Mouse (Mus musculus): Measurements from ENCODE around the gene Gnas. TPM values are rescaled to one million over a fixed set of nuclear protein-coding genes. Genes with fewer than 3 reads are reported as not detected.

Gene Gnas
- 100 to 1,000 TPM; 711 to 727 TPM for total RNA-seq (2023)

GRCm38 (mm10) chr2:174284011-174284410 lies at the start of gene Gnas:
TSS of gene Gnas (plus strand) at chr2:174284320.

GRCm38 (mm10) chr2:174346612-174346998 lies 62.5 kb downstream of the Gnas start, which contains the start of gene Gm20721:
TSS of gene Gm20721 (minus strand) at chr2:174346712.

Other genes with a start within 250 kb of the Gnas start
- 10 to 100 TPM; 69.1 to 79.7 TPM for gene Stx16, start 208.0 kb upstream of the Gnas start, total RNA-seq (2023)
- 10 to 100 TPM; 80.3 to 92.7 TPM for gene Npepl1, start 174.0 kb upstream of the Gnas start, total RNA-seq (2023)
- gene Gm20721, start 62.4 kb downstream of the Gnas start, total RNA-seq (2023) = 1 to 10 TPM in 1 of 2 experiments, under 1 TPM in 1; 0.84 to 1.1 TPM
- gene Nelfcd, start 131.5 kb downstream of the Gnas start, total RNA-seq (2023) = 10 to 100 TPM; 67.8 to 69.6 TPM
- 100 to 1,000 TPM; 223 to 229 TPM for gene Ctsz, start 154.7 kb downstream of the Gnas start, total RNA-seq (2023)
- under 1 TPM; 0.53 to 0.90 TPM for gene Tubb1, start 166.4 kb downstream of the Gnas start, total RNA-seq (2023)
- 100 to 1,000 TPM; 230 to 262 TPM for gene Atp5e, start 179.8 kb downstream of the Gnas start, total RNA-seq (2023)
- gene Prelid3b, start 188.8 kb downstream of the Gnas start, total RNA-seq (2023) = 10 to 100 TPM; 46.7 to 58.8 TPM

Measured in B cell, adult 67 days (primary cell).